Mouse (Mus musculus): ENCODE measurements around the gene Gabarapl1. TPM values are rescaled to one million over a fixed set of nuclear protein-coding genes. Genes with fewer than 3 reads are reported as not detected.

Gene Gabarapl1
- polyA plus RNA-seq, 1 experiment from 2014 or later: 44.3 TPM

DNA sequence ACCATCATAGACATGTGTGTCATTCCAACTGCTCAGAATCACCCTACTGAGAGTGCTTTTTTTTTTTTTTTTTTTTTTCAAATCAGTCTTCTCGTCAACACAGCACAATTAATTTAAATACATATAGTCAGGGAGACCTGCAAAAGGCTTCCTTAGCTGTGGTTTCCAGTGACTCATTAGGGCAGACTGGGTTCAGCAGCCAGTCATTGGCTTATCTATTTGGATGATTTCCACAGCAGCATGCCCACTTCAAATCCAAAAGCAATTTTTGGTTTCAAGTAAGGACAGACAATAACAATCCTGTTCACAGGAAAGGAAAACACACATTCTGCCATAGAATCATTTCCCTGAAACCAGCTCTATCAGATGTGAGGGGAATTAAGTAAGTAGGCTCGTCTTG is 18.6 kb upstream of the Gabarapl1 start:
- Histone ChIP-seq H3K9me3 (replicated peaks) (no peaks in the 10 kb centered on the region), H3K4me2 (no peak overlapping the region), H3K4me1 (replicated peaks) (peaks cover 10% of the 10 kb centered on the region; the same call in 1 of the 2 replicates), H3K27ac (ENCODE audit: poor library complexity, severe bottlenecking) (no peak overlapping the region), H3K27me3 (replicated peaks) (no peaks in the 10 kb centered on the region), H3K9ac (no peak overlapping the region), H3K4me3 (no peak overlapping the region), H3K36me3 (no peaks in the 10 kb centered on the region)
- 49% methylated on average over 2 of the region's 2 CpGs for WGBS
- no peak for ATAC-seq (ENCODE audit: insufficient number of reproducible peaks, low FRiP score)

DNA sequence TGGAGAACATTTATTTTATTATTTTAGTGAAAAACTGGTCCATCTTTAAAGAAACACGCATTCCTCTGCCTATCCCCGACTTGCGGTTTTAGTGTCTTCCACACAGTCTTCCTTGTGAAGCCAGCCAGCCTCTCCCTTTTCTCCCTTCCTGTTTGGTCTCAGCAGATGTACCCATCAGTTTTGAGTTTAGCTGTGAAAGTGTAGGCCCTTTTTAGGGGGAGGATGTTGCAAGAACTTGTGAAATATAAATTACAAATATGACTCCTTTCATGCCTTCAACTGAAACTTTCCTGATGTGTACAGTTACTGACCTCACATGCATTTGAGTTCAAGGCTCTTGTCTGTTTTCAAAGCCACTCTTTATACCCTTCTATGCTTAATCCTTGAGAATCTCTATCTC is 17.9 kb upstream of the Gabarapl1 start:
- Histone ChIP-seq H3K9ac (no peak overlapping the region), H3K36me3 (no peaks in the 10 kb centered on the region), H3K4me2 (no peak overlapping the region), H3K4me1 (replicated peaks) (peaks cover 10% of the 10 kb centered on the region; the same call in 1 of the 2 replicates), H3K4me3 (no peak overlapping the region), H3K27me3 (replicated peaks) (no peaks in the 10 kb centered on the region), H3K27ac (ENCODE audit: poor library complexity, severe bottlenecking) (no peak overlapping the region), H3K9me3 (replicated peaks) (no peaks in the 10 kb centered on the region)
- WGBS: 87% methylated on average over 3 of the region's 3 CpGs
- no peak for ATAC-seq (ENCODE audit: insufficient number of reproducible peaks, low FRiP score)

DNA sequence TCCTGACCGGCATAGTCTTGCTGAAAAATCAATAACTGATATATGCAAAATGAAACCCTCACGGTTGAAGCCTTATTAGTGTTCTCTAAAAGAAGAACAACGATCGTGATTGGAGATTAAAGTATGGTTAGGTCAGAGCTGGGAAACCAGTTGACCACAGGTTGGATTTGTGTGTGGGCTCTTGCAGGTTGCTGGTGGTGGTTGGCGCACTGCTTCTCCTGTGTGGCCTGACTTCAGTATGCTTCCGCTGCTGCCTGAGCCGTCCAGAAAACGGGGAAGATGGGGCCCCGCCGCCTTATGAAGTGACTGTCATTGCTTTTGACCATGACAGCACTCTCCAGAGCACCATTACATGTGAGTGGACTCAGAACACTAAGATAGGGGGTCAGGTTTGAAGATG is 16.6 kb upstream of the Gabarapl1 start:
- Histone ChIP-seq H3K4me1 (replicated peaks) (peaks cover 10% of the 10 kb centered on the region; the same call in 1 of the 2 replicates), H3K27me3 (replicated peaks) (no peaks in the 10 kb centered on the region), H3K27ac (ENCODE audit: poor library complexity, severe bottlenecking) (no peak overlapping the region), H3K36me3 (no peaks in the 10 kb centered on the region), H3K4me3 (no peak overlapping the region), H3K9ac (no peak overlapping the region), H3K4me2 (no peak overlapping the region), H3K9me3 (replicated peaks) (no peaks in the 10 kb centered on the region)
- ATAC-seq (ENCODE audit: insufficient number of reproducible peaks, low FRiP score): no peak
- 82% methylated on average over 10 of the region's 10 CpGs for WGBS

DNA sequence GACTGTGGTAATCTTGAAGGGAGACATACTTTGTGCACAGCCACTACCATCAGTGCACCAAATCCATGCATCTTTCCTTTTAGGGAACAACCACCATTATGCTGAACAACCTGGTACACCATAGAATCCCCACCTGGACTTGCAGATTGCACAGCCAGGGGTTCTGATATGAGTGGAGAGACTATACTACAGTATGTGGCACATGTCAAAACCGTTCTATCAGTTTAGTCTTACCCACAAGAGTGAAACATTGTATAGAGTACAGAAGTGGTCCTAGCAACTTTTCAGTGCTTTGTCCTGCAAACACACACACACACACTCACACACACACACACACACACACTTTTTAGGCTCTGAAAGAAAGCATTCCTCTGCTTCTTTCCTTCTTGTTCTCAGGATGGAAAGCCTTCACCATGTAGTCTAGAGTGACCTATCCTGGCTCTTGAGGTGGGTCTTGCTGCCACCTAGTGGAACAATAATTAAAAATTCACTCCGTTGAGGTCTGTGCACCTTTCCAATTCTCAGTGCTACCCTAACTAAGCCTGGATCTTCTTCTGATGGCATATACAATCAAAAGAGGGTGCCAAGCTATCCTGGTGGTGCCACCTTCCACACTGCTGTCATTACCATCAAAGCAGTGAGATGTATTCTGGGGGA is 15.1 kb upstream of the Gabarapl1 start:
- peak; percentile 63; the same call in 1 of the 2 replicates for ATAC-seq (ENCODE audit: insufficient number of reproducible peaks, low FRiP score)
- no peaks in the 10 kb centered on the region for H3K9me3 ChIP-seq (replicated peaks)
- H3K4me3 ChIP-seq: no peak overlapping the region
- no peak overlapping the region for H3K9ac ChIP-seq
- no peak overlapping the region for H3K4me2 ChIP-seq
- no peak overlapping the region for H3K27ac ChIP-seq (ENCODE audit: poor library complexity, severe bottlenecking)
- H3K36me3 ChIP-seq: no peaks in the 10 kb centered on the region
- 49% methylated on average over 2 of the region's 2 CpGs for WGBS
- H3K4me1 ChIP-seq (replicated peaks): peaks cover 8% of the 10 kb centered on the region; the same call in 1 of the 2 replicates
- no peaks in the 10 kb centered on the region for H3K27me3 ChIP-seq (replicated peaks)

DNA sequence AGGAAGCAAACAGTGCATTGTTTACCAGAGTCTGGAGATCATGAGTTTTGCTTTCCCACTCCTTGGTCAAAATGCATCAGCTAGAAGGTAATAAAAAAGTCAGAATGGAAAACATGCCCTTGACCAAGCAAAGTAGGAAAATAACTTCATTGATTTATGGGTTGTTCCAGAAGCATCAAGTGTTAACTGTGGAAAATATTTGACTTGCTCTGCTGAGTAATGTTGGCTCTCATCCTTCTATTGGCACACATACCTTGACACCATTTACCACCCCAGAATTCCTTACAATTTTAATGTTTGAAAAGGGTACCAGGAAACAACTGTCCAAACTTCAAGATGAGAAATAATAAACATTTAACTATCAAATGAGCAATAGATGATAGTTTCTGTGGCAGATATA is 6.9 kb upstream of the Gabarapl1 start:
- Histone ChIP-seq H3K9me3 (replicated peaks) (no peaks in the 10 kb centered on the region), H3K27ac (ENCODE audit: poor library complexity, severe bottlenecking) (no peak overlapping the region), H3K4me1 (replicated peaks) (no peaks in the 10 kb centered on the region), H3K36me3 (no peaks in the 10 kb centered on the region), H3K27me3 (replicated peaks) (no peaks in the 10 kb centered on the region), H3K4me2 (no peak overlapping the region), H3K9ac (no peak overlapping the region), H3K4me3 (no peak overlapping the region)
- ATAC-seq (ENCODE audit: insufficient number of reproducible peaks, low FRiP score): no peak

DNA sequence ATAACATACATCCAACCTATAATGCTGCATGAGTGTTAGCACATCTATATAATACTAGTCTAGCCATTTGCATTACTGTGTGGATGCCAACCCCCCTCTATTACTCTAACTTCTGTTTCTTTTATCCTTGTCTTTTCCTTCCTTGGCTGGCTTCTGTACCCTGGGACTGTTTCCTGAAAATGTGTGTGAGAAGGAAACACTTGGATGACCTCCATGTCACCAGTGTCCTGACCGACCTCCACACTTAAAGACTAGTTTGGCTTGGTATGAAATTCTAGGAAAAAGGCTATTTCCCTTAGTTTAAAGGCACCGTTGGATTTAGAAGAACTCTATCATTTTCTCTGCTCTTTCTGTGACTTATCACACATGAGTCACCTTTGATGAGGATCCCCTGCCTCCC is 5.5 kb upstream of the Gabarapl1 start:
- no peak overlapping the region for H3K4me3 ChIP-seq
- H3K9me3 ChIP-seq (replicated peaks): no peaks in the 10 kb centered on the region
- H3K9ac ChIP-seq: no peak overlapping the region
- WGBS: 48% methylated on average over 2 of the region's 2 CpGs
- no peaks in the 10 kb centered on the region for H3K27me3 ChIP-seq (replicated peaks)
- H3K4me1 ChIP-seq (replicated peaks): no peaks in the 10 kb centered on the region
- H3K4me2 ChIP-seq: no peak overlapping the region
- ATAC-seq (ENCODE audit: insufficient number of reproducible peaks, low FRiP score): no peak
- H3K36me3 ChIP-seq: no peaks in the 10 kb centered on the region
- no peak overlapping the region for H3K27ac ChIP-seq (ENCODE audit: poor library complexity, severe bottlenecking)

DNA sequence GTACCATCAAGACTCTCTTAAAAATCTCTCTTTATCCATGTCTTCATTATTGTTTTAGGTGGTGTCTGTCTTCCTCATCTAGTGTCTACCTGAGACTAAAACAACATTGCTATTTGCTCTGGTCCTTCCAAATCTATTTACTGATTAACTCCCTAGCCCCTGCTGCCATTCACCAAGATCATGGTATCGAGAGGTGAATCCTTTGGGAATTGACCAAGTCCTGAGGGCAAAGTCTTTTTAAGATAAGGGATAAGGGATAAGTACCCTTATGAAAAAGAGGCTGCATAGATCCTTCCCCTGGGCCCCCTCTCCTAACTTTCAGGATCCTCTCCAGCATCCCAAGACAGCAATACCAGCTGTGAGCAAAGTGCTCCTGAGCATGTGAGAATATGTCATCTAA is 3.4 kb upstream of the Gabarapl1 start:
- H3K27me3 ChIP-seq (replicated peaks): no peaks in the 10 kb centered on the region
- H3K36me3 ChIP-seq: no peaks in the 10 kb centered on the region
- H3K27ac ChIP-seq (ENCODE audit: poor library complexity, severe bottlenecking): no peak overlapping the region
- no peak overlapping the region for H3K4me2 ChIP-seq
- ATAC-seq (ENCODE audit: insufficient number of reproducible peaks, low FRiP score): no peak
- H3K9me3 ChIP-seq (replicated peaks): no peaks in the 10 kb centered on the region
- 73% methylated on average over 1 of the region's 1 CpGs for WGBS
- no peak overlapping the region for H3K4me3 ChIP-seq
- peaks cover 5% of the 10 kb centered on the region for H3K4me1 ChIP-seq (replicated peaks)
- H3K9ac ChIP-seq: no peak overlapping the region

DNA sequence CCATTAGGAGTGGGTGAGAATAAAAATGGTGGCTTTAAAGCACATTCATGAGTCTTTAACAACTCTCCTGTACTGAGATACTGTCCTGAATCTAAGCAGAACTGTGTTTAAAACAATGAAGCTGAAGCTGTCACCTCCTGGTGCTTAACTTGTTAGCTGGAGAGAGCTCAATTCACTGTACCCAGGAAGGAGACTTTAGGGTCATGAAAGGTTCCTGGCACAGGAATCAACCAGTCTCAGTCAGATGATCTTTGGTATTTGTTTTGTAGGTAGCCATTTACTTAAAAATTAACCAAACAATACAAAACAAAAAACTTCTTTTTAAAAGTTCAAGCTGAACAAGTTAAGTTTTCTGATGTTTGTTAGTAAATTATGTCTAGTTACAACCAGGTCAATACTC is 2.7 kb upstream of the Gabarapl1 start:
- Histone ChIP-seq H3K9ac (no peak overlapping the region), H3K4me1 (replicated peaks) (peaks cover 12% of the 10 kb centered on the region), H3K27ac (ENCODE audit: poor library complexity, severe bottlenecking) (no peak overlapping the region), H3K9me3 (replicated peaks) (no peaks in the 10 kb centered on the region), H3K4me2 (no peak overlapping the region), H3K27me3 (replicated peaks) (no peaks in the 10 kb centered on the region), H3K36me3 (no peaks in the 10 kb centered on the region), H3K4me3 (no peak overlapping the region)
- ATAC-seq (ENCODE audit: insufficient number of reproducible peaks, low FRiP score): no peak

DNA sequence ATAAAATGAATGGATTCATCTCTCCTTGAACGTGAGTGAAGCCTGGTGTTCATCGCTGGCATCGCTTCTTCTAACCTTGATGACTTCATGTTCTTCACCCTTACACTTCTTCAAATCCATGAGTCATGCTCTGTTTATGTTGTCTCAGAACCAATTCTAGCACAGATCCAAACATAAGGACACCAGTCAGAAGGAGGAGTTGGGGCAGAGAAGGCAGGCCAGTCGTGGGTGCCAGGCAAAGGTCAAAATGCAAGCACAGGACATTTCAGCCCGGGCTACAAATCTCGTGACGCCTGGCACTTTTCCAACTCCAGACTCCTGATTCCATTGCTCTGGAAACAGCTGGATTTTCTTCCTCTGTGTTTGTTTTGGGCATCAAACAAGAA is 411 bp upstream of the Gabarapl1 start:
- 30% methylated on average over 7 of the region's 7 CpGs for WGBS
- peak overlapping the region; percentile 82 for H3K4me2 ChIP-seq
- no peaks in the 10 kb centered on the region for H3K27me3 ChIP-seq (replicated peaks)
- peak overlapping the region; percentile 73 for H3K27ac ChIP-seq (ENCODE audit: poor library complexity, severe bottlenecking)
- H3K36me3 ChIP-seq: peaks cover 4% of the 10 kb centered on the region
- no peaks in the 10 kb centered on the region for H3K9me3 ChIP-seq (replicated peaks)
- H3K9ac ChIP-seq: 0 out of 2 replicates have a peak overlapping the region, but pooled peaks have one; percentile 54
- ATAC-seq (ENCODE audit: insufficient number of reproducible peaks, low FRiP score): peak; percentile 60
- peak overlapping the region; percentile 96 for H3K4me3 ChIP-seq
- peaks cover 19% of the 10 kb centered on the region for H3K4me1 ChIP-seq (replicated peaks)

DNA sequence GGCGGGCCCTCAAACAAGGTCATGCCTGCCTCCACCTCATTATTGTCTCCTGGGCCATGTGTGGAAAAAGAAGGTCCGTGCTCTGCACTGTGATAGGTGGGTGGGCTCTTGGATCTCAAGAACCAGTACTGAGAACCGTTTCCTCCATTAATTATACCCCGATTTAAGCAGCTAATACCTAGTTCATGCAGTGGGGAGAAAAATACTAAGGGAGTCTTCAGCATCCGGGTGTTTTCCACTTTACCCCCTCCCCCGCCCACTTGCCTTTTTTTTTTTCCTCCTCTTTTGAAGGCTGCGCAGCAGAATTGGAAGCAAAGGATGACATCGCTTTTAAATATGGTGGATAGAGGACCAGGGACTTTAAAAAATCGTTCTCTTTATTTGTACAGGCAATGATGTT is 1.1 kb downstream of the Gabarapl1 start:
- Histone ChIP-seq H3K27me3 (replicated peaks) (no peaks in the 10 kb centered on the region), H3K36me3 (peaks cover 15% of the 10 kb centered on the region), H3K4me2 (peak overlapping the region; percentile 82), H3K27ac (ENCODE audit: poor library complexity, severe bottlenecking) (no peak overlapping the region), H3K4me1 (replicated peaks) (peaks cover 19% of the 10 kb centered on the region), H3K4me3 (peak overlapping the region; percentile 96), H3K9me3 (replicated peaks) (no peaks in the 10 kb centered on the region), H3K9ac (peak overlapping the region; percentile 90)
- WGBS: 19% methylated on average over 9 of the region's 9 CpGs
- ATAC-seq (ENCODE audit: insufficient number of reproducible peaks, low FRiP score): 0 out of 2 replicates have a peak, but pooled peaks have one; percentile 5

DNA sequence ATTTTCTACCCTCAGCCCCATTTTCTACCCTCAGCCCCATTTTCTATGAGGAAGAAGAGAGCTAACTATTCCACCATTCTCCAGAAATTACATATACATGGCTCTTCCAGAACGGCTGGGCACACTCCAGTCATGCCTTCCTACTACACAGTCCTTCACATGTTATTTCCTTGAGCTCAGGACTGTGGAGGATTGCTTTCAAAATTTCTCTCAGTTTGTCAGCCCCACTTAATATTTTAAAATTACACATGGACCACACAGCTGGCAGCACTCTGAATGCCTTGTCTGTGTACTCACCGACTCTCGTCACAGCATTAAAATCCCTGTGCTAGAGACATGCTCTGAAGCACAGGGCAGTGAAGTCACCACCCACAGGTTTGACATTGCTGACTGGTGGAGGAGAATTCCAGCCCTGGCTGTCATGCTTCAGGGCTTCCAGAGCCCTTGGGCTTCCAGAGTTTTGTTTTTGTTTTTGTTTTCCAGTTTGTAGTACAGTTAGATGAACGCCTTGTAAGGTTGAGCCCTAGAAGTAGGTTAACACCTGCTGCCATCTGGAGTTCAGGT is 1.7 kb downstream of the Gabarapl1 start:
- Histone ChIP-seq H3K27ac (ENCODE audit: poor library complexity, severe bottlenecking) (no peak overlapping the region), H3K9me3 (replicated peaks) (no peaks in the 10 kb centered on the region), H3K4me2 (peak overlapping the region; percentile 82), H3K36me3 (peaks cover 22% of the 10 kb centered on the region), H3K4me3 (peak overlapping the region; percentile 96), H3K27me3 (replicated peaks) (no peaks in the 10 kb centered on the region), H3K4me1 (replicated peaks) (peaks cover 19% of the 10 kb centered on the region), H3K9ac (0 out of 2 replicates have a peak overlapping the region, but pooled peaks have one; percentile 31)
- ATAC-seq (ENCODE audit: insufficient number of reproducible peaks, low FRiP score): no peak
- 60% methylated on average over 4 of the region's 4 CpGs for WGBS

DNA sequence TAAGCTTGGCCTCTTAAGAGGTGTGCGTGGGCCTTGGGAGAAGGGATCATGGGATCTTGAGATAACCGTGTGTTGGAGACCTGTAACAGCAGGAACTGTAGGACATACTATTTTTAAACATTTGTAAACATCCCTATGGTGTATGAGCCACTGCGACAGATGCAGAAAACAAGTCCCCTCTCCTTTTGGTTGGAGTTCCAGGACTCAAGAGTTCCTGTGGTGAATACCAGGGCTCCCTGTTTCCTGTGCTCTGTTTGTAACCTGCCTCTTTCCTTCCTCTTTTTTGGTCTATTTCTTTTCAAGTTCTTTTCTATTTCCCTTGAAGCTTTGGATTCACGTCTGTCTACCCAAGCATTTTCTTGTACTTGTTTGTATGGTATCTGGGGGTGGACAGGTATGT is 2.8 kb downstream of the Gabarapl1 start:
- H3K27me3 ChIP-seq (replicated peaks): no peaks in the 10 kb centered on the region
- H3K4me1 ChIP-seq (replicated peaks): peaks cover 19% of the 10 kb centered on the region
- ATAC-seq (ENCODE audit: insufficient number of reproducible peaks, low FRiP score): no peak
- peak overlapping the region; percentile 17; the same call in 1 of the 2 replicates for H3K9ac ChIP-seq
- H3K36me3 ChIP-seq: peaks cover 30% of the 10 kb centered on the region
- WGBS: 41% methylated on average over 4 of the region's 4 CpGs
- no peak overlapping the region for H3K27ac ChIP-seq (ENCODE audit: poor library complexity, severe bottlenecking)
- peak overlapping the region; percentile 82 for H3K4me2 ChIP-seq
- H3K9me3 ChIP-seq (replicated peaks): no peaks in the 10 kb centered on the region
- no peak overlapping the region for H3K4me3 ChIP-seq

Measured in heart, embryonic 12.5 days (tissue).